Mouse (Mus musculus): ENCODE results near the gene Nfatc2. TPM values are rescaled to one million over a fixed set of nuclear protein-coding genes. Genes with fewer than 3 reads are reported as not detected.

The Nfatc2 gene
- polyA plus RNA-seq, 1 experiment from 2014 or later = 1.7 TPM

DNA sequence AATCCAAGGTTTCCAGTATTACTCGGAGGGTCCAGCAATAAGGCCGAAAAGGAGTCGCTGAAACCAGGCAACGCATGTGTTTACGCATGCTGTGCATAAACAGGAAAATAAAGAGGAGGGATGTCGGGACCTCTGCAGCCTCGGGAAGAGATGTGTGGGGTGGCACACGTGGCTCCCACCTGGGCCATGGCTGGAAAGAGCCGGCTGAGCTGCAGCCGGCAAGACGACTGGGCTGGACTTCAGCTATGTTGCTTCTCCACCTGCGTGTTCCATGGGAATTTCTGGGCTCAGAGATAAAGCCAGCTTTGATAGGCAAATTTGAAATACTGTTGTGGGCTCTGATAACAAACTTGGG is 907 bp upstream of the Nfatc2 start:
- Histone ChIP-seq H3K27me3 (peaks cover 78% of the 10 kb centered on the region), H3K4me3 (0 out of 2 replicates have a peak overlapping the region, but pooled peaks have one; percentile 54), H3K4me1 (replicated peaks) (peaks cover 49% of the 10 kb centered on the region), H3K36me3 (no peaks in the 10 kb centered on the region), H3K27ac (no peak overlapping the region), H3K4me2 (peak overlapping the region; percentile 86; the same call in 1 of the 2 replicates), H3K9me3 (no peaks in the 10 kb centered on the region), H3K9ac (no peak overlapping the region)
- ATAC-seq (ENCODE audit: low FRiP score) = no peak
- WGBS = 24% methylated on average over 12 of the region's 12 CpGs

DNA sequence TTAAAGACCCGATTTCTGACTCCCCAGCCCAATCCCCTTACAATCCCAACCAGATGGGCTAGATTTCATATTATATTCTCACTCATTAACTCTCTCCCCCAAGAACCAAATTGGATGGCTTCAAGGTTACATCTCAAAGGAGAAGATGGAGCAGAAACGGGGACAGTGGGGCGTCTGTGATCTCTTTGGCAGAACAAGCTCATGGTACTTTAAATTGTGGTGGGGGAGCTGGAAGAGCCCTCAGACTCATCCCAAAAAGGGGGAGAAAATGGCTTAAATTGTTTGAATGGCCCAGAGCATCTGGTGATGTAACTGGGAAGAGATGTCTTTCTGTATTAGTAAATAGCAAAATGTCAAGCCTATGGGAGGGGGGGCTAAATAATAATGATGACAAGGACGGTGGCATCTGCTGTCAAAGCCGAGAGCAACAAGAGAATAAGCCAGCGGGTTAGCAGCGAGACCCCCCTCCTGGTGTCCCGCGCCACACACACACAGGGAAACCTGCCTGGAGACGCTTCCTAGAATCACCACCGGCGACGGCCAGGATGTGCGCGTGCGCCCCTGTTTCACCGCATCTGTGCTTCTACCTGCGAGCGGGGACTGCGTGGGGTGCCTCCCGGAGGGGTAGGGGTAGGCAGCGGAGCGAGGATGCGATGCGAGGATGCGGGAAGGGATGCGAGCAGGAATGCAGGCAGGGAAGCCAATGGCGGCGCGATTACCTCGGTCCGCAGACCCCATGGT is 537 bp downstream of the Nfatc2 start:
- H3K9me3 ChIP-seq = no peaks in the 10 kb centered on the region
- peak overlapping the region; percentile 75 for H3K9ac ChIP-seq
- WGBS = 1% methylated on average over 32 of the region's 32 CpGs
- no peaks in the 10 kb centered on the region for H3K36me3 ChIP-seq
- H3K4me2 ChIP-seq = peak overlapping the region; percentile 86
- peaks cover 49% of the 10 kb centered on the region for H3K4me1 ChIP-seq (replicated peaks)
- H3K27me3 ChIP-seq = peaks cover 82% of the 10 kb centered on the region
- H3K27ac ChIP-seq = peak overlapping the region; percentile 77
- peak; percentile 78 for ATAC-seq (ENCODE audit: low FRiP score)
- peak overlapping the region; percentile 54 for H3K4me3 ChIP-seq

DNA sequence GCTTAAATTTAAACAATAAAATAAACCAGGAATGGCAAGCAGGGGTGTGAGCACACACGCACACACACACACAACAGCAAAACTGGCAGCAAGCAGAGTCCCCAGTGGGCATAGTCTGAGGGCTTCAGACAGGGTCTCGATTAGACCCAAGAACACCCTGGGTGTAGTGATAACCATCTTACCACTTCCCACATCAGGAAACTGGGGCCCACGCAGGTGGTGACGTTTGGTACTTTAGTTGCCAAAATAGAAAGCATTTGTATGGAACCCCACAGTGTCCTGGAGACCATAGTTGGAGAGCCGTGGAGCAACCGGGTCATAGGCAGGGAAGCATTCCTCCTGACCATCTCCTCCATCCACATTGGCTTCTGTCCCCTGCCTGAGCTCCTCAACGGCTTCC is 5.8 kb downstream of the Nfatc2 start:
- peaks cover 18% of the 10 kb centered on the region for H3K4me1 ChIP-seq (replicated peaks)
- H3K36me3 ChIP-seq = no peaks in the 10 kb centered on the region
- no peak overlapping the region for H3K4me3 ChIP-seq
- 83% methylated on average over 7 of the region's 7 CpGs for WGBS
- peaks cover 55% of the 10 kb centered on the region for H3K27me3 ChIP-seq
- ATAC-seq (ENCODE audit: low FRiP score) = no peak
- H3K9me3 ChIP-seq = no peaks in the 10 kb centered on the region
- no peak overlapping the region for H3K4me2 ChIP-seq
- no peak overlapping the region for H3K9ac ChIP-seq
- no peak overlapping the region for H3K27ac ChIP-seq

DNA sequence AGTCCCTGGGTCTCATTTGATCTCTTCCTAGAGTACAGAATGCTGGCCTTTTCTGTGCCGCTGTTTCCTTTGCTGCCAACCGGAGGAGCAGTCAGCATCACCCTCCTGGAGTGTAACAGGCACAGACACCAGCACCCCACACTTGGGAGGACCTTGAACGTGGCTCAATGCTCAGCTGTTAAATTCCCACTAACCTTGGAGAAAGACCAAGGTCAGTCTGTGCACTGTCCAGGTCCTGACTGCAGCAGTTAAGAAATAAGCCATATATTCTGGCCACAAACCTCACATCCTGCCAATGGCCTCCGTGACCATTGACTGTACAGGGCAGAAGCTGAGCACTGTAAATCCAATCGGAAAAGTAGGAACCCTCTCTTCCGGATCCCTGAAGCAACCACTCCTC is 7.8 kb downstream of the Nfatc2 start:
- Histone ChIP-seq H3K36me3 (no peaks in the 10 kb centered on the region), H3K27me3 (peaks cover 58% of the 10 kb centered on the region), H3K9me3 (no peaks in the 10 kb centered on the region), H3K9ac (no peak overlapping the region), H3K4me2 (no peak overlapping the region), H3K27ac (no peak overlapping the region), H3K4me3 (no peak overlapping the region), H3K4me1 (replicated peaks) (peaks cover 23% of the 10 kb centered on the region)
- no peak for ATAC-seq (ENCODE audit: low FRiP score)
- 84% methylated on average over 6 of the region's 6 CpGs for WGBS

DNA sequence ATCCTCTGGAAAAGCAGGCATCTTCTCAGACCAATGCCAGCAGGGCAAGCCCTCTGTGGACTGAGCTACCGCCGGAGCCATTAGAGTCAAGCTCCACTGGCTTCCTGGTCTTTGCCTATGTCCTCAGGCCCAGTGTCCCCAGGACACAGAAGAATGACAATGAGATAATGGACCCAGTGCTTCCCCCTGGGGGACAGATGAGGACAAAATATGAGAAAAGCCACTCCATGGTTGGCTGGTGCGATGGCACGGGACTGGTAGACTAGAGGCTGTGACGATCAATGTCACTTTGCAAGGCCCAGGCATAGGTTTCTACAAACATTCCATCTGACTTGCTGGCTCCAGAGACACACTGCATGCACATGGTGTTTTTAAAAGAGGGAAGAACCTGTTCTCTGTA is 8.5 kb downstream of the Nfatc2 start:
- no peak for ATAC-seq (ENCODE audit: low FRiP score)
- H3K4me1 ChIP-seq (replicated peaks) = peaks cover 26% of the 10 kb centered on the region
- no peak overlapping the region for H3K9ac ChIP-seq
- H3K9me3 ChIP-seq = no peaks in the 10 kb centered on the region
- no peak overlapping the region for H3K4me2 ChIP-seq
- H3K4me3 ChIP-seq = no peak overlapping the region
- no peaks in the 10 kb centered on the region for H3K36me3 ChIP-seq
- peaks cover 56% of the 10 kb centered on the region for H3K27me3 ChIP-seq
- WGBS = 82% methylated on average over 5 of the region's 5 CpGs
- no peak overlapping the region for H3K27ac ChIP-seq

DNA sequence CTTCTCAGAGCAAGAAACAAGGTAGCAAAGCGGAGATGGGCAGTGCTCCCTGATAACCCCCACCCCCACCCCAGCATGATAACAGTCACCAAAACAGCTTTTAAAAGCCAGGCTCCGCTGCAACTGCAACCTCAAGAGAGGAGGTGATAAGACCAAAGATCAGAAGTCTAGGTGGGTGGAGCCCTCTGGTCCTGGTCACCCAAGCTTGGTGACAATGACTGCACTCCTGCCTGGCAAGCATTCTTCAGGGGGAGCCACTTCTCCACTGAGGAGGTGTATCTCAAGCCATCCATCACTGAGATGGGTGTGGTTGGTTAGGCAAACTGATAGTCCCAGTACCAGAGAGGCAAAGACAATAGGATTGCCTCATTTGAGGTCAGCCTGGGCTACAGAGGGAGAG is 10.4 kb downstream of the Nfatc2 start:
- Histone ChIP-seq H3K9me3 (no peaks in the 10 kb centered on the region), H3K4me2 (no peak overlapping the region), H3K4me1 (replicated peaks) (peaks cover 30% of the 10 kb centered on the region), H3K4me3 (no peak overlapping the region), H3K27ac (no peak overlapping the region), H3K9ac (no peak overlapping the region), H3K27me3 (peaks cover 48% of the 10 kb centered on the region), H3K36me3 (no peaks in the 10 kb centered on the region)
- 80% methylated on average over 2 of the region's 2 CpGs for WGBS
- ATAC-seq (ENCODE audit: low FRiP score) = no peak

DNA sequence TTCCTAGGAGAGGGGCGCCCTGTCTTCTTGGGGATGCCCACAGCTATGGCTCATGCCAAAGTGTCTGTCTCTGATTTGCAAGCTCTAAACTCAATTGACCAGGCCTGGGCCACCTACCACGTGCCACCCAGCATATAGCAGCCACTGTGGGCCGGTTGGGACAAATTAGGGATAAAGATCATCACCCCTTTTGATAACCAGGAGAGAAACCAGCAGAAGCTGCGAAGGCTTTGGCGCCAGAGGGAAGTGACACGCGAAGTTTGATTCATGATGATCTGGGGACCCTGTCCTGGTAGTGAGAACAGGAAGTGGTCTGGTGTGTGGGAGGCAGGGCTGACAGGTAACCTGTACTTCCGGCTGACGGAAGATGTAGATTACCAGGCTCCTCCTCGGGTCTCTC is 10.9 kb downstream of the Nfatc2 start:
- Histone ChIP-seq H3K9ac (peak overlapping the region; percentile 69), H3K27ac (no peak overlapping the region), H3K4me1 (replicated peaks) (peaks cover 30% of the 10 kb centered on the region), H3K4me3 (peak overlapping the region; percentile 36), H3K27me3 (peaks cover 46% of the 10 kb centered on the region), H3K36me3 (no peaks in the 10 kb centered on the region), H3K4me2 (peak overlapping the region; percentile 67), H3K9me3 (no peaks in the 10 kb centered on the region)
- 44% methylated on average over 10 of the region's 10 CpGs for WGBS
- no peak for ATAC-seq (ENCODE audit: low FRiP score)

DNA sequence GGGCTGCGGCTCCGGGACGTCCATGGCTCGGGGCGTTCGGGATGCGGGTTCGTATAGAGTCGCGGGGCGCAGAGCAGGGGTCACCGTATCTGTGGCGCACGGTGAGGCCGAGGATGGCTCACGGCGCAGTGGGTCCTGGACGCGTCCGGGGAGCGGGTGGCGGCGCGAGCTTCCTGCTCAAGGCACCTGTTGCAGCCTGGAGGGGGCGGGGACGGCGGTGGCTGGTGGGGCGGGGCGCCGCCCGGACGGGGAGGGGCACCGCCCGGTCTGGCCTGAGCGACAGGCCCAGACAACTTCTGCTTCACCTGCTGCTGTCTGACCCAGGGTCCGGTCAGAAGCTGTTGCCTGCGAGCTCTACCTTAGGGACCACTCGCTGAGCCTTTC is 11.3 kb downstream of the Nfatc2 start:
- Histone ChIP-seq H3K9ac (peak overlapping the region; percentile 69), H3K27me3 (peaks cover 46% of the 10 kb centered on the region), H3K4me3 (peak overlapping the region; percentile 36), H3K4me2 (peak overlapping the region; percentile 67), H3K9me3 (no peaks in the 10 kb centered on the region), H3K27ac (no peak overlapping the region), H3K4me1 (replicated peaks) (peaks cover 30% of the 10 kb centered on the region), H3K36me3 (no peaks in the 10 kb centered on the region)
- WGBS = under 1% methylated on average over 31 of the region's 38 CpGs
- 0 out of 2 replicates have a peak, but pooled peaks have one; percentile 19 for ATAC-seq (ENCODE audit: low FRiP score)

DNA sequence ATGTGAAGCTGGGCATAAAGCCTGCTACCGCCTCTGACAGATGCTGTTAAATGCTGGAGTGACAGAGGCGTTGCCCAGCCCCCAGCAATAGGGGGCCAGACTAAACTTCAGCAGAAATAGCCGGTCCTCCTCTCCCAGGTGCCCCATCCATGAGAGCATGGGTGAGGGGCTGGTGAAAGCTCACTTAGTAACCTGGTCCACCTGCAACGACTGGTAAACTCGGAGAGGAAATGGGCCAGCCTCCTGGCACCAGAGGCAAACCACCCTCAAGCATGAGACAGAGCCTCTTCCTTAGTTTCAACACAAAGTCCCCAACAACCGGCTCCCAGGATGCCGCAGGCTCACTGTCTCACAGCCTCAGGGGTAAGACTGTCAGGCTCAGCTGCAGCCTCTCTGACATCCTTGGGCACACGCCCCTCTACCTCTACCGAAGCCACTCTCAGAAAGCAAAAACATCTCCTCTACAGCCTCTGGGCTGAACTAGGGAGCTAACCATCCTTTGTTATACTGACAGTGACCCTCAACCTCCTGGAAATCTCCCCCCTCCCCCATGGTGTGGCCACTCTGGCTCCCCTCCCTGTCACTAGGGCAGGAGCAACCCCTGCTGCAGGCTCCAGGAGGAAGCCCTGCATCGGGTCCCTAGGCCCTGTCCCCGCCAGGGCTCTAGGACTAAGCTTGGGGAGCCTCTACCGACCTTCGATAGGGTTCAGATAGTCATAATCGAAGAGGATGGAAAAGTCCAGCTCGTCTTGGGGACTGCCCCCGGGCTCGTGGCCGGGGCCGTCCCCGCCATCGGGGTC is 11.9 kb downstream of the Nfatc2 start:
- peaks cover 46% of the 10 kb centered on the region for H3K27me3 ChIP-seq
- no peaks in the 10 kb centered on the region for H3K9me3 ChIP-seq
- H3K4me2 ChIP-seq = peak overlapping the region; percentile 67
- H3K4me1 ChIP-seq (replicated peaks) = peaks cover 34% of the 10 kb centered on the region
- H3K9ac ChIP-seq = peak overlapping the region; percentile 69
- no peaks in the 10 kb centered on the region for H3K36me3 ChIP-seq
- no peak overlapping the region for H3K27ac ChIP-seq
- WGBS = 5% methylated on average over 21 of the region's 21 CpGs
- ATAC-seq (ENCODE audit: low FRiP score) = peak; percentile 50; the same call in 1 of the 2 replicates
- peak overlapping the region; percentile 36 for H3K4me3 ChIP-seq

DNA sequence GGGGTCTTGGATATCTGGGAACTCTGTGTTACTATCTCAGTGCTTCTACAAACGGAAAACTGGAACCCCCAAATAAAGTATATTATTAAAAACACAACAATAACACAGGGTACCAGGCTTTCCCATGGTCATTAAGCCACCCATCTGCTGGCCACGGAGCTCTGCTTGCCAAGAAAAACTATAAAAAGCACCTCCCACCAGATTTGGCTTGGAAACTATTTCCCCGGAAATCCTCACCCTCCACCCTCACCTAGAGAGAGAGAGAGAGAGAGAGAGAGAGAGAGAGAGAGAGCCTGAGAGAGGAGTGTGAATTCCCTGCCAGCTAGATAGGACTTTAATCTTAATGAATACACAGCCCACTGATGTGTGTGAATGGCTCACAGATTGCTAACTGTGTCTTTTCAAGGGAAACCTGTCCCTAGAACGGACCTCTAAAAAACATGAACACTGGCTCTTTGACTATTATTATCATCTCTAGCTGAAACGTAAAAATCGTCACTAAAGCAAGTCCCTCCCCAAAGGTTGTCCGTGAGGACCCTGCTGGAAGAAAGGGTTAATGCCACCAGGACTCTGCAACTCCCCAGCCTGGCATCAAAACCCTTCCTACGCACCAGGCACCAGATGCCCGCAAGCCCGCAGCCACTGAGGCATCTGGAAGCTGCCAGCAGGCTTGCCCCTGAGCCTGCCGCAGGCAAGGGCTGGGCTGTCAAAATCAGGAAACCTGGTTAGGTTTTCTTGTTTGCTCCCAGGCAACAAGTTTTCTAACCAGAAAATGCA is 12.7 kb downstream of the Nfatc2 start:
- Histone ChIP-seq H3K27ac (no peak overlapping the region), H3K4me1 (replicated peaks) (peaks cover 42% of the 10 kb centered on the region), H3K9ac (no peak overlapping the region), H3K4me3 (no peak overlapping the region), H3K27me3 (peaks cover 46% of the 10 kb centered on the region), H3K36me3 (no peaks in the 10 kb centered on the region), H3K4me2 (peak overlapping the region; percentile 67), H3K9me3 (no peaks in the 10 kb centered on the region)
- no peak for ATAC-seq (ENCODE audit: low FRiP score)
- 46% methylated on average over 11 of the region's 11 CpGs for WGBS

DNA sequence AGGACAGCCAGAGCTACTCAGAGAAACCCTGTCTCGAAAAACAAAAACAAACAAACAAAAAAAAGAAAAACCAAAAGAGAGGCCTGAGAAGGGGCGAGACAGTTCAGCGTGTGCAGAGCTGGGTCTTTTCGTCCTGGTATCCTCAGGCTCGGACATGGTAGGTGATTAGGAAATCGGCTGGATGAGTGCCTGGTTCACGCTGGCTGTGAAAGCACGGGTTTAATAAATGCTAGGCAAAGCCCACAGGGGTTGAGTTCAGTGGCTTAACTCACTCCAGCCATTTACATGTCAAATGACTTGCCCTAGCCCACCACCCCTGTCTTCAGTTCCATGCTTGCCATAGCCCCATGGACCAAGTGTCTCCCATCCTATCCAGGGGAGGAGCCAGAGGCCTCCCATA is 14.3 kb downstream of the Nfatc2 start:
- ATAC-seq (ENCODE audit: low FRiP score) = no peak
- H3K27ac ChIP-seq = no peak overlapping the region
- H3K4me1 ChIP-seq (replicated peaks) = peaks cover 43% of the 10 kb centered on the region
- 65% methylated on average over 8 of the region's 8 CpGs for WGBS
- no peak overlapping the region for H3K4me3 ChIP-seq
- H3K9me3 ChIP-seq = no peaks in the 10 kb centered on the region
- H3K27me3 ChIP-seq = peaks cover 43% of the 10 kb centered on the region
- no peak overlapping the region for H3K4me2 ChIP-seq
- no peaks in the 10 kb centered on the region for H3K36me3 ChIP-seq
- no peak overlapping the region for H3K9ac ChIP-seq

DNA sequence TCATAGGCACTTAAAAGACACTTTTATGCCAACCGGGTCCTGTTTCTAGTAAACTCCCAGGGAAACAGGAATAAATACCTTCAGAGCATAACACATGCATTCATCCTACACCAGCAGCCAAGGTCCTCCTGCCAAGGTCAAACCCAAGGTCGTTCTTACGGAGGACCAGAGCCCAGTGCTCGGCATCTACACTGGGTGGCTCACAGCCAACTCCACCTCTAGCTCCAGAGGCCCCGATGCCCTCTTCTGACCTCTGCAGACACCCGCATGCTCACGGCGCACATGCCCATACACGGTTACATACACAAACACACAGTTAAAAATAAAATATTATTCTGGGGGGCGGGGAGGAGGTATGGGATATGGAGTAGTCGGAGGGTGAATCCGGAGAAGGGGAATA is 14.9 kb downstream of the Nfatc2 start:
- 90% methylated on average over 12 of the region's 12 CpGs for WGBS
- no peaks in the 10 kb centered on the region for H3K36me3 ChIP-seq
- no peak for ATAC-seq (ENCODE audit: low FRiP score)

More for the DNA sequence above, 14.9 kb downstream of the Nfatc2 start:
- Histone ChIP-seq H3K4me3 (no peak overlapping the region), H3K4me2 (no peak overlapping the region), H3K9ac (no peak overlapping the region), H3K9me3 (no peaks in the 10 kb centered on the region), H3K27me3 (peaks cover 37% of the 10 kb centered on the region), H3K4me1 (replicated peaks) (peaks cover 43% of the 10 kb centered on the region), H3K27ac (no peak overlapping the region)

Measured in hindbrain, embryonic 13.5 days (tissue).